Mouse (Mus musculus): Measurements from ENCODE around the gene Hils1.

- TF ChIP-seq CTCF (IDR thresholded peaks at IDR 0.05; ENCODE audit: insufficient read depth, low read length), result no peak
- TF ChIP-seq POLR2A (IDR thresholded peaks at IDR 0.05; ENCODE audit: borderline replicate concordance, extremely low read depth, low read depth, low read length), result no peak
Observed at GRCm38 (mm10) chr11:94994947-94995772, 27.8 kb downstream of the Hils1 start.
